Mouse (Mus musculus): ENCODE results near the gene Actg2.

DNA sequence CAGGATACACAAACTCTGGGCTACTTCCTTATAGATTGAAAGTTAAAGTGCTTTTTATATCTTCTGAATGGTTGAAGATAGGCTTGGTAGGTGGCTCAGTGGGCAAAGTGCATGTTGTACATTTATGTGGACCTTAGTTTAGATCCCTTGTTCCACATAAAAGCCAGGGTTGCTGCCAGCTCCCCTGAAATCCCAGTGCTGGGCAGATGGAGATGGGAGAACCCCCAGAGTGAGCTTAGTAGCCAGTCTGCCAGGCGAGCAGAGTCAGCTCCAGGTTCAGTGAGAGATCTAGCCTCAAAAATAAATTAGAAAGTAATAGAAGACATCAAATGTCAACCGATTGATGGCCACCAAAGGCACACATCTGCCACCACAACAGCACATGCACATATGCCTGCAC, 3.5 kb downstream of the Actg2 start:
- TF ChIP-seq POLR2A (IDR thresholded peaks at IDR 0.05; ENCODE audit: low read depth, low read length) (no peak), CTCF (IDR thresholded peaks at IDR 0.05; ENCODE audit: borderline replicate concordance, insufficient read depth, low read length) (no peak)
